Mouse (Mus musculus) cerebellum, adult 18-20 months (tissue): ENCODE measurements around the gene Ccs.
"Not testable (repeated sequence)": the region's sequence is repeated elsewhere in the genome, so short reads cannot be mapped to it uniquely, and the experiment has no call there.

Source experiments
- DNase-seq, 2 experiments: peaks; one replicate each; pipeline ENCODE4 v3.0.0; 2021

The Ccs gene

GRCm38 (mm10) chr19:4833977-4834376 is 5.2 kb downstream of the Ccs start:
- no peak for DNase-seq

GRCm38 (mm10) chr19:4829156-4829555 is 10.0 kb downstream of the Ccs start:
- peak; percentile 79 to 85 for DNase-seq

- no peak for DNase-seq
Measured at GRCm38 (mm10) chr19:4828444-4829114, 10.6 kb downstream of the Ccs start.

GRCm38 (mm10) chr19:4820678-4821303 is 18.3 kb downstream of the Ccs start:
- DNase-seq, result peak; percentile 42 to 50

GRCm38 (mm10) chr19:4817182-4817835 is 21.8 kb downstream of the Ccs start:
- DNase-seq, result no peak

GRCm38 (mm10) chr19:4813015-4813414 is 26.1 kb downstream of the Ccs start:
- DNase-seq, result peak; percentile 32 to 33

GRCm38 (mm10) chr19:4812334-4812949 is 26.7 kb downstream of the Ccs start:
- DNase-seq, result not testable (repeated sequence)

- no peak for DNase-seq
Measured at GRCm38 (mm10) chr19:4811909-4812242, 27.3 kb downstream of the Ccs start.

- peak; percentile 98 to 99 for DNase-seq
Measured at GRCm38 (mm10) chr19:4811063-4811908, 27.8 kb downstream of the Ccs start, which contains the start of the genes Gm21992 and Rbm14. Gm21992 (minus strand) TSS chr19:4811612. Rbm14 (minus strand) TSS chr19:4811634.

GRCm38 (mm10) chr19:4810746-4811062 is 28.4 kb downstream of the Ccs start:
- no peak for DNase-seq

GRCm38 (mm10) chr19:4810309-4810708 is 28.8 kb downstream of the Ccs start:
- no peak for DNase-seq

GRCm38 (mm10) chr19:4803283-4803682 is 35.8 kb downstream of the Ccs start:
- DNase-seq, result peak in 1 of 2 experiments; percentile 28

- DNase-seq, result peak; percentile 60 to 63
Measured at GRCm38 (mm10) chr19:4802691-4803091, 36.4 kb downstream of the Ccs start.

GRCm38 (mm10) chr19:4799083-4799482 is 40.0 kb downstream of the Ccs start:
- DNase-seq, result no peak

GRCm38 (mm10) chr19:4797846-4798245 is 41.3 kb downstream of the Ccs start:
- DNase-seq, result no peak

- DNase-seq, result no peak
Measured at GRCm38 (mm10) chr19:4795929-4796328, 43.2 kb downstream of the Ccs start.

- DNase-seq, result peak; percentile 97 to 99
Measured at GRCm38 (mm10) chr19:4793831-4794422, 45.2 kb downstream of the Ccs start, which contains the start of gene Rbm4. Rbm4 (minus strand) TSS chr19:4793901.

- no peak for DNase-seq
Measured at GRCm38 (mm10) chr19:4793281-4793830, 45.8 kb downstream of the Ccs start.

- DNase-seq, result no peak
Measured at GRCm38 (mm10) chr19:4786313-4786712, 52.8 kb downstream of the Ccs start.

GRCm38 (mm10) chr19:4785206-4785605 is 53.9 kb downstream of the Ccs start:
- no peak for DNase-seq

- no peak for DNase-seq
Measured at GRCm38 (mm10) chr19:4782891-4783290, 56.2 kb downstream of the Ccs start.
